15 mouse cellular contexts compared by ENCODE assay signal in genomic region chr5:66340356-66341102, GRCm38 (mm10).
DNase-seq lines count a peak whose midpoint lies in the region; ATAC-seq lines count a peak whose summit lies in the region.
"Had no signal": no experiment of that assay in that cellular context is flagged by ENCODE, and none has a peak within 500 bp of the region (broad histone marks: within the 10 kb centered on the region; RNA-seq: fewer than 3 reads in every experiment).

No protein-coding gene starts in this region.

- peak; percentile 52 for ATAC-seq in hindbrain, embryonic 13.5 days (ENCODE audit: low FRiP score)
- no peak for ATAC-seq in hindbrain, embryonic 11.5 days (ENCODE audit: low FRiP score)
- peak; percentile 28; the same call in 1 of the 2 replicates for ATAC-seq in neural tube, embryonic 12.5 days (ENCODE audit: low FRiP score, low read depth)
- ATAC-seq in hindbrain, embryonic 14.5 days (ENCODE audit: low FRiP score): peak; percentile 21; the same call in 1 of the 2 replicates
- peak; percentile 29 for ATAC-seq in neural tube, embryonic 15.5 days (ENCODE audit: low FRiP score)

- no peak overlapping the region for H3K4me2 ChIP-seq in hindbrain, embryonic 13.5 days
- H3K4me2 ChIP-seq in hindbrain, embryonic 11.5 days (replicated peaks; ENCODE audit: low read depth, low read length): no peak overlapping the region
- H3K4me2 ChIP-seq in neural tube, embryonic 12.5 days (replicated peaks): no peak overlapping the region
- H3K4me2 ChIP-seq in hindbrain, embryonic 14.5 days (replicated peaks): 0 out of 2 replicates have a peak overlapping the region, but pooled peaks have one; percentile 8
- peak overlapping the region; percentile 20 for H3K4me2 ChIP-seq in neural tube, embryonic 15.5 days
- H3K4me2 ChIP-seq: heart, embryonic 13.5 days had no signal

- no peaks in the 10 kb centered on the region for H3K36me3 ChIP-seq in hindbrain, embryonic 13.5 days
- no peaks in the 10 kb centered on the region for H3K36me3 ChIP-seq in hindbrain, embryonic 11.5 days (ENCODE audit: control insufficient read depth, insufficient read depth, low read length)
- no peaks in the 10 kb centered on the region for H3K36me3 ChIP-seq in neural tube, embryonic 12.5 days
- no peaks in the 10 kb centered on the region for H3K36me3 ChIP-seq in hindbrain, embryonic 14.5 days (replicated peaks; ENCODE audit: control insufficient read depth, insufficient read depth)
- no peaks in the 10 kb centered on the region for H3K36me3 ChIP-seq in neural tube, embryonic 15.5 days
- H3K36me3 ChIP-seq: heart, embryonic 13.5 days had no signal

- no peaks in the 10 kb centered on the region for H3K27me3 ChIP-seq in hindbrain, embryonic 13.5 days
- H3K27me3 ChIP-seq in hindbrain, embryonic 11.5 days (ENCODE audit: control insufficient read depth, insufficient read depth, low read length): no peaks in the 10 kb centered on the region
- H3K27me3 ChIP-seq in neural tube, embryonic 12.5 days (replicated peaks): no peaks in the 10 kb centered on the region
- no peaks in the 10 kb centered on the region for H3K27me3 ChIP-seq in hindbrain, embryonic 14.5 days (ENCODE audit: control insufficient read depth, insufficient read depth, low read length)
- no peaks in the 10 kb centered on the region for H3K27me3 ChIP-seq in neural tube, embryonic 15.5 days (replicated peaks)

- DNase-seq in hindbrain, embryonic 11.5 days (ENCODE audit: low spot score): no peak
- DNase-seq in neural tube, embryonic 10.5 days (ENCODE audit: extremely low spot score, low spot score): no peak
- no peak for DNase-seq in hindbrain, embryonic 14.5 days (ENCODE audit: low spot score)
- no peak for DNase-seq in urinary bladder, adult 2 months (ENCODE audit: low spot score)
- DNase-seq in adrenal gland, adult 18-20 months (ENCODE audit: low spot score in 2 of 2): no peak
- DNase-seq: cerebellum, adult 9-11 months; kidney, adult 2 months; layer of hippocampus, postnatal 36 days; lung, adult 18-20 months; lung, postnatal 4 days; thymus, postnatal 4 days had no signal

- H3K27ac ChIP-seq in hindbrain, embryonic 13.5 days: peak overlapping the region; percentile 88
- no peak overlapping the region for H3K27ac ChIP-seq in hindbrain, embryonic 11.5 days (ENCODE audit: low read depth, low read length)
- H3K27ac ChIP-seq in neural tube, embryonic 12.5 days: no peak overlapping the region
- peak overlapping the region; percentile 81 for H3K27ac ChIP-seq in hindbrain, embryonic 14.5 days
- peak overlapping the region; percentile 75 for H3K27ac ChIP-seq in neural tube, embryonic 15.5 days (replicated peaks)
- H3K27ac ChIP-seq: heart, embryonic 13.5 days had no signal

- H3K9ac ChIP-seq in hindbrain, embryonic 13.5 days: no peak overlapping the region
- no peak overlapping the region for H3K9ac ChIP-seq in hindbrain, embryonic 11.5 days (ENCODE audit: low read depth, low read length)
- no peak overlapping the region for H3K9ac ChIP-seq in neural tube, embryonic 12.5 days
- peak overlapping the region; percentile 3; the same call in 1 of the 2 replicates for H3K9ac ChIP-seq in hindbrain, embryonic 14.5 days
- no peak overlapping the region for H3K9ac ChIP-seq in neural tube, embryonic 15.5 days (replicated peaks)
- H3K9ac ChIP-seq: heart, embryonic 13.5 days had no signal

- no peaks in the 10 kb centered on the region for H3K9me3 ChIP-seq in hindbrain, embryonic 13.5 days
- H3K9me3 ChIP-seq in hindbrain, embryonic 11.5 days (ENCODE audit: control insufficient read depth, low read length): no peaks in the 10 kb centered on the region
- no peaks in the 10 kb centered on the region for H3K9me3 ChIP-seq in neural tube, embryonic 12.5 days
- no peaks in the 10 kb centered on the region for H3K9me3 ChIP-seq in hindbrain, embryonic 14.5 days (ENCODE audit: control insufficient read depth, low read length)
- H3K9me3 ChIP-seq in neural tube, embryonic 15.5 days (replicated peaks): no peaks in the 10 kb centered on the region
- H3K9me3 ChIP-seq: heart, embryonic 13.5 days had no signal

- 52% methylated on average over 17 of the region's 17 CpGs for whole genome bisulfite sequencing in hindbrain, embryonic 13.5 days
- WGBS in hindbrain, embryonic 11.5 days: 83% methylated on average over 17 of the region's 17 CpGs
- 69% methylated on average over 17 of the region's 17 CpGs for WGBS in neural tube, embryonic 12.5 days
- WGBS in hindbrain, embryonic 14.5 days: 44% methylated on average over 17 of the region's 17 CpGs
- WGBS in neural tube, embryonic 15.5 days: 36% methylated on average over 17 of the region's 17 CpGs

- H3K4me3 ChIP-seq in hindbrain, embryonic 13.5 days: no peak overlapping the region
- H3K4me3 ChIP-seq in hindbrain, embryonic 11.5 days (ENCODE audit: low read depth, low read length): no peak overlapping the region
- H3K4me3 ChIP-seq in neural tube, embryonic 12.5 days: no peak overlapping the region
- H3K4me3 ChIP-seq in hindbrain, embryonic 14.5 days (replicated peaks; ENCODE audit: low read length): no peak overlapping the region
- no peak overlapping the region for H3K4me3 ChIP-seq in neural tube, embryonic 15.5 days (replicated peaks)
- H3K4me3 ChIP-seq: heart, embryonic 13.5 days had no signal

- peaks cover 70% of the 10 kb centered on the region for H3K4me1 ChIP-seq in hindbrain, embryonic 13.5 days (replicated peaks)
- peaks cover 3% of the 10 kb centered on the region; the same call in 1 of the 2 replicates for H3K4me1 ChIP-seq in hindbrain, embryonic 11.5 days (replicated peaks; ENCODE audit: control insufficient read depth, insufficient read depth, low read length)
- H3K4me1 ChIP-seq in neural tube, embryonic 12.5 days: peaks cover 43% of the 10 kb centered on the region
- H3K4me1 ChIP-seq in hindbrain, embryonic 14.5 days (replicated peaks; ENCODE audit: control insufficient read depth, insufficient read depth, low read length): peaks cover 63% of the 10 kb centered on the region
- H3K4me1 ChIP-seq in neural tube, embryonic 15.5 days: peaks cover 65% of the 10 kb centered on the region

Comparison
In these comparisons a context has a peak if more than half of its experiments do, and no peak if none do; other contexts are left out.
1. H3K27ac ChIP-seq: peak in hindbrain, embryonic 13.5 days (single experiment), hindbrain, embryonic 14.5 days (single experiment) and neural tube, embryonic 15.5 days (single experiment); none in hindbrain, embryonic 11.5 days (single experiment) and neural tube, embryonic 12.5 days (single experiment).
2. H3K4me2 ChIP-seq: peak in hindbrain, embryonic 14.5 days (single experiment) and neural tube, embryonic 15.5 days (single experiment); none in hindbrain, embryonic 13.5 days (single experiment), hindbrain, embryonic 11.5 days (single experiment) and neural tube, embryonic 12.5 days (single experiment).